Mouse (Mus musculus) neural tube, embryonic 12.5 days (tissue): ENCODE results near the gene Kcnh2. TPM values are rescaled to one million over a fixed set of nuclear protein-coding genes. Genes with fewer than 3 reads are reported as not detected.
"Not testable (repeated sequence)": the region's sequence is repeated elsewhere in the genome, so short reads cannot be mapped to it uniquely, and the experiment has no call there.

Experiments
- ATAC-seq: fragments of 200-750 bp; cut with Nextera tagmentation; 2 replicates; pipeline ENCODE4 v1.8.0; 2017; ENCODE audit warnings: low read depth, mild to moderate bottlenecking, moderate TSS enrichment, moderate library complexity; ENCODE audit not compliant: low FRiP score
- H3K27ac ChIP-seq: fragments of 300-500 bp; sonication (generic); 2 replicates; pipeline ENCODE4 v1.5.1; 2016
- H3K27me3 ChIP-seq: fragments of 300-500 bp; sonication (generic); replicated peaks from 2 replicates; pipeline ENCODE4 v1.6.1; 2016; ENCODE audit warnings: mild to moderate bottlenecking
- H3K36me3 ChIP-seq: fragments of 300-500 bp; sonication (generic); 2 replicates; pipeline ENCODE4 v1.6.1; 2016; ENCODE audit warnings: mild to moderate bottlenecking
- H3K4me1 ChIP-seq: fragments of 300-500 bp; sonication (generic); 2 replicates; pipeline ENCODE4 v1.6.1; 2016
- H3K4me2 ChIP-seq: fragments of 300-500 bp; sonication (generic); replicated peaks from 2 replicates; pipeline ENCODE4 v1.6.1; 2016; ENCODE audit warnings: mild to moderate bottlenecking
- H3K4me3 ChIP-seq: fragments of 300-500 bp; sonication (generic); 2 replicates; pipeline ENCODE4 v1.5.1; 2016
- H3K9ac ChIP-seq: fragments of 300-500 bp; sonication (generic); 2 replicates; pipeline ENCODE4 v1.6.1; 2016; ENCODE audit warnings: mild to moderate bottlenecking
- H3K9me3 ChIP-seq: fragments of 300-500 bp; sonication (generic); 2 replicates; pipeline ENCODE4 v1.6.1; 2016; ENCODE audit warnings: mild to moderate bottlenecking
- WGBS: fragments of 180-500 bp; shearing (Covaris S2); methylation state at CpG from one replicate; pipeline ENCODE4 v1.1.7; 2016; 5-methylcytosine and 5-hydroxymethylcytosine counted together
- polyA plus RNA-seq: library from polyadenylated mRNA; unstranded; fragments of >200 nt; fragmentation: Nextera tagmentation; extraction: Ambion mirVana; gene quantifications from 2 replicates; pipeline ENCODE4 v1.2.1, GENCODE M21; 2016

Gene Kcnh2
- 15.1 and 18.6 TPM in 2 replicates for polyA plus RNA-seq

DNA sequence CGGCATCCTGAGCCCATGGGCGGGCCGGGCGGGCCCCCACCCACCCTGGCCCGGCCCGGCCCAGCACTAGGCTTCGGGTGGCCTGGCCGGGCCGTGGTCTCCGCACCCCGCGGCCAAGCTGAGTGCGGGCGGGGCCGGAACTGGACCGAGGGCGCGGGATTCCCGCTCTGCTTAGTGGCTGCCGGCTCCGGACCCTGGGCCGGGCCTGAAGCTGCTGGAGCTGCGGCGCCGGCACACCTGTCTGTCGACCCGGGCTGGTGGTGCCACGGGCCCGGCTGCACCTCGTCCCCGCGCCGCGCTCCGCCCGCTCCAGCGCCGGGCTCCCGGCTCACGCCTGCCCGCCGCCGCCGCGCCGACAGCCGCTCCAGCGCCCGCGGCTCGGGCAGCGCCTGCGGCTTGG, at the start of gene Kcnh2:
TSS of gene Kcnh2 (minus strand) at position 327 of the 400 bp plus-strand sequence.
- Histone ChIP-seq H3K4me1 (peaks cover 67% of the 10 kb centered on the region), H3K27ac (peak within 1 kb of the TSS; percentile 98)
- WGBS: 0% methylated on average over 38 of the region's 53 CpGs

DNA sequence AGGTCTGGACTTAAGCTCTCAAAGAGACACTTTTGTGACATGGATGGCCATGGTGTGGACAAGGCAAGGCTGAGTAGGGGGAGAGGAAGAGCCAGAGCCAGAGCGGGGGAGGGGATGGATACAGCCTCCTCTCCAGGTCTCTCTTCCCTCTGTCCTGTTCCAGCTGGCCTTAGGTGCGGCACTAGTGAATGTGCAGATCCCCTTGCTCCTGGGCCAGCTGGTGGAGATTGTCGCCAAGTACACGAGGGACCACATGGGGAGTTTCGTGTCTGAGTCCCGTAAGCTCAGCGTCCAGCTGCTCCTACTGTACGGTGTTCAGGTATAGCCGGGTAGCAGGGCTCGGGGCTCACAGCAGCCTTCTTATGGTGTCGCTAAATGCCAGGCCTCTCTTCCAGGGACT, 49.0 kb upstream of the Kcnh2 start:
- H3K4me3 ChIP-seq: no peak overlapping the region

More for the DNA sequence above, at the start of gene Kcnh2:
- Histone ChIP-seq H3K9ac (peak within 1 kb of the TSS; percentile 86), H3K4me2 (peak within 1 kb of the TSS; percentile 98), H3K4me3 (peak within 1 kb of the TSS; percentile 77), H3K9me3 (no peaks in the 10 kb centered on the region), H3K36me3 (no peaks in the 10 kb centered on the region), H3K27me3 (peaks cover 22% of the 10 kb centered on the region)
- peak; percentile 42 for ATAC-seq

DNA sequence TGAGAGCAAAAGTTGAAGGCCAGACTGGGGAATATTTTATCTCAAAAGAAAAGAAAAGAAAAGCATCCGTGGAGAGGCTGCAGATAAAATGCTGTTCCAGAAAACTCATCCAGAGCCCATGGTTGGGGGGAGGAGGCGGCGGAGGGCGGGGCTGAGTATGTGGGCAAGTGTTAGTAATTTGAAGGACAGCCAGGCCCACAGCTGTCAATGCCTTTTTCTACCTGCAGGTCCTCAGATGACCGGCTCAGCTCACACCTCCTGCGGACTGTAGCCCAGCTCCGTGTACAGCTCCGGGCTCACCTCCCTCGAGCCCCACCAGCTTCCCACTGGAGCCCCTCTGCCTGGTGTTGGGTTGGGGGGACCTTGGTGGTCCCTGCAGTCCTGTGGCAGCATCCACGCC, 48.3 kb upstream of the Kcnh2 start:
- peaks cover 26% of the 10 kb centered on the region for H3K36me3 ChIP-seq
- WGBS: 87% methylated on average over 10 of the region's 10 CpGs

More for the DNA sequence above, 49.0 kb upstream of the Kcnh2 start:
- Histone ChIP-seq H3K9ac (no peak overlapping the region), H3K9me3 (no peaks in the 10 kb centered on the region), H3K4me2 (no peak overlapping the region), H3K27ac (no peak overlapping the region), H3K36me3 (peaks cover 31% of the 10 kb centered on the region), H3K27me3 (no peaks in the 10 kb centered on the region), H3K4me1 (no peaks in the 10 kb centered on the region)
- 86% methylated on average over 11 of the region's 11 CpGs for WGBS
- no peak for ATAC-seq

DNA sequence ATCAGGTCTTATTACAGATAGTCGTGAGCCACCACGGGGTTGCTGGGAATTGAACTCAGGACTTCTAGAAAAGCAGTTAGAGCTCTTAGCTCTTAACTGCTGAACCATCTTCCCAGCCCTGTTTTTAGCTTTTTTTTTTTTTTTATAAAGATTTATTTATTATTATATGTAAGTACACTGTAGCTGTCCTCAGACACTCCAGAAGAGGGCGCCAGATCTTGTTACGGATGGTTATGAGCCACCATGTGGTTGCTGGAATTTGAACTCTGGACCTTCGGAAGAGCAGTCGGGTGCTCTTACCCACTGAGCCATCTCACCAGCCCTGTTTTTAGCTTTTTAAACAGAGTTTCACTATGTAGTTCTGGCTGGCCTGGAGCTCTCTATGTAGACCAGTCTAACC, 44.9 kb upstream of the Kcnh2 start:
- not testable (repeated sequence) for H3K9me3 ChIP-seq, H3K27me3 ChIP-seq, ATAC-seq, H3K4me2 ChIP-seq, H3K4me3 ChIP-seq, H3K4me1 ChIP-seq, H3K9ac ChIP-seq, H3K27ac ChIP-seq
- H3K36me3 ChIP-seq: peaks cover 14% of the 10 kb centered on the region
- 89% methylated on average over 6 of the region's 6 CpGs for WGBS

More for the DNA sequence above, 48.3 kb upstream of the Kcnh2 start:
- Histone ChIP-seq H3K27me3 (no peaks in the 10 kb centered on the region), H3K4me2 (no peak overlapping the region), H3K9me3 (no peaks in the 10 kb centered on the region), H3K9ac (no peak overlapping the region), H3K27ac (no peak overlapping the region), H3K4me3 (no peak overlapping the region), H3K4me1 (no peaks in the 10 kb centered on the region)
- no peak for ATAC-seq

DNA sequence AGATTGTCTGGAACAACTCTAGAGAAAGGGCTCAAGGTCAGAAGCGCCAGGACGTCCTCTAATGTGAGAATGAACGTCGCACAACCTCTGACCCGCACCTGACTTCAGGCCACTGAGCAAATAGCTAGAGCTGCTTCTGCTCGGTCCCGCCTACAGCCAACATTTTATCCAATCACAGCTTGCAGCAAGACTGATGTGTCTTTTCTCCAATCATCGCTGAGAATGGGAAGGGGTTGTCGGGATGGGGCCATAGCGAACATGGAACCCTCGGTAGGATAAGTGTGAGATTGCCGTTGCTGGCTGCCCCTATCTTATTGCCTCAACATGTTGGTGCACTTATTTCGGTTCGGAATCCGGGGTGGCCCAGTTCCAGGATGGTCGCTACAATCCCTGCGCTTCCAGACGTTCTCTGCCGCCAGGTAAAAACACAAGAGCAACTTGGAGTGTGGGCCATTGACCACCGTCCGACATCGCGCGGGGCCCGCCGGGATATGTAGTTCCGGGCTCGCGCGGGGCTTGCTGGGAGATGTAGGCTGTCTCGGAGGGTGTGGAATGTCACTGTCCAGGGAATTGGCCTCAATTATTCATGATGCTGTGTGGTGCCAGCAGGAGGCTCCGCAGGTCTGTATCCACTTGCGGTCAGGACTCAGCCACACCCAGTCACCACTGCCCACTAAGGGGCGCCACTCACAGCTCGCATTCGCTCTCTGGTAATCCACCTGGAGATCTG, 42.9 kb upstream of the Kcnh2 start:
- Histone ChIP-seq H3K4me1 (0 out of 2 replicates have a peak, but pooled peaks cover 2% of the 10 kb centered on the region), H3K4me3 (peak overlapping the region; percentile 44), H3K27ac (no peak overlapping the region), H3K9ac (peak overlapping the region; percentile 19; the same call in 1 of the 2 replicates), H3K4me2 (peak overlapping the region; percentile 55), H3K27me3 (no peaks in the 10 kb centered on the region), H3K9me3 (no peaks in the 10 kb centered on the region), H3K36me3 (no peaks in the 10 kb centered on the region)
- WGBS: 1% methylated on average over 36 of the region's 36 CpGs
- peak; percentile 97 for ATAC-seq

DNA sequence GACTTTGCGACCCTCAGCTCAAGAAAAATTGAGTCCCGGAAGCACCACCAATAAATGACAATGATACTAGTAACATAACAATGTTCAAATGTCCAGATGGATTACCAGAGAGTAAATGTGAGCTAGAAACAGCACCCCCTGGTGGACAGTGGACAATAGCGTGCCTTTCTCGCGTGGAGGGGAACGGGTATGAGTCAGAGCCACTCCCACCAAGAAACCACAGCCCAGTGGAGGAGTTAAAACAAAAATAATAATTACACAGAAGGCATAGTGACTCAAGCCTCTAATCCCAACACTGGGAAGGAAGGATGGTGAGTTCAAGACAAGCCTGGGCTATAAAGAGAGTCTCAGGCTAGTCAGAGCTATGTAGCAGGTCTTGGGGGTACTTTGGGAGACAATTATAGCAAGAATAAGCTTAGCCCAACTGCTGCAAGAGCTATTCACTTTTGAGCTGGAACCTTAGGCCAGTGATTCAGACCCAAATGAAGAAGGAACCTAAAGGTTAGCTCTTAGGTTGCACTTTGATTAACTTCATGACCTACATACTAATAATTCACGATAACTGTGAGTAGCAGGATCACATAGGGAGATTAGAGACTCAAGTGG, 42.1 kb upstream of the Kcnh2 start, which contains the start of gene Abcb8:
TSS of gene Abcb8 (plus strand) at position 272 of the 606 bp plus-strand sequence.
- ATAC-seq: no peak
- peaks cover 2% of the 10 kb centered on the region; the same call in 1 of the 2 replicates for H3K4me1 ChIP-seq
- no peaks in the 10 kb centered on the region for H3K36me3 ChIP-seq
- 21% methylated on average over 7 of the region's 7 CpGs for WGBS
- H3K4me3 ChIP-seq: peak within 1 kb of the TSS; percentile 44
- peaks cover 3% of the 10 kb centered on the region for H3K27me3 ChIP-seq
- H3K9ac ChIP-seq: peak within 1 kb of the TSS; percentile 19; the same call in 1 of the 2 replicates
- no peaks in the 10 kb centered on the region for H3K9me3 ChIP-seq
- peak within 1 kb of the TSS; percentile 55 for H3K4me2 ChIP-seq
- H3K27ac ChIP-seq: no peak within 1 kb of the TSS

DNA sequence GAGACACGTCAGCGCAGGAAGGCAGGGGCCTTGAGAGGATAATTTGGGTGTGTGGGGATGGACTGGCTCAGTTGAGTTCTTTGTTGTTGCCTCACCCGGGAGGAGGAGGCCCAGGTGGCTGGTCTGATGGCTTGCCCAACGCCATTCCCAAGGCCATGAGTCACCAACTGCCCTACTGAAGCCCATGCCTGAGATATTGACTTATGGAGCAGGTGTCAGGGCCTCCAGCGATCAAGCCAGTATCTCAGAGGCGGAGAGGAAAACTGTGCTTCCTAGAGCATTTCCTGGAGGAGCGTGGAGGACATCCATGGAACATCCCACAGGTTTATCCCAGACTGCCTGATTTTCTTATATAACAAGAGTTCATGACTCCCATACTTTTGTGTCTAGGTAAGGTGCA, 41.3 kb upstream of the Kcnh2 start:
- H3K4me1 ChIP-seq: peaks cover 10% of the 10 kb centered on the region
- no peaks in the 10 kb centered on the region for H3K36me3 ChIP-seq
- 75% methylated on average over 7 of the region's 7 CpGs for WGBS
- no peak overlapping the region for H3K4me3 ChIP-seq
- no peak overlapping the region for H3K27ac ChIP-seq
- no peak for ATAC-seq
- peaks cover 11% of the 10 kb centered on the region for H3K27me3 ChIP-seq
- H3K4me2 ChIP-seq: no peak overlapping the region
- H3K9ac ChIP-seq: no peak overlapping the region
- no peaks in the 10 kb centered on the region for H3K9me3 ChIP-seq

DNA sequence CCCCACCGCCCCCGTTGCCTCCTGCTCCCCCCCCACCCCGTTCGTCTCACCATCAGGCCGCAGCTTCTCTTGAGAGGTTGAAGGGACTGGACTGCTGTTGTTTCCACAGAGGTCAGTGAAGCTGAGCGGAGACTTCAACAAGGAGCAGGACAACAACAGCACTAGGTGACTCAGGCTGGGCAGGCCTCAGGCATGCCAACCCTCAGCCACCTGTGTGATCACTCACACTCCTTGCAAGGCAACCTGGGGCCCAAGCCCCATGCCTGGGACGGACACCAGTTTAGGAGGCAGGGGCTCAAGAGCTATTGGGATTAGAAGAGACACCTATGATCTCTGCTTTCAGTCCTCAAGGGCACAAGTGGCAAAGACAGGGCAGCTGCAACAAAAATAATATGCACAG, 40.5 kb upstream of the Kcnh2 start, which contains the start of gene Atg9b:
TSS of gene Atg9b (minus strand) at position 280 of the 400 bp plus-strand sequence.
- peaks cover 19% of the 10 kb centered on the region for H3K4me1 ChIP-seq
- ATAC-seq: no peak
- no peak within 1 kb of the TSS for H3K9ac ChIP-seq
- H3K27me3 ChIP-seq: peaks cover 19% of the 10 kb centered on the region
- no peak within 1 kb of the TSS for H3K4me3 ChIP-seq
- no peaks in the 10 kb centered on the region for H3K36me3 ChIP-seq
- H3K4me2 ChIP-seq: no peak within 1 kb of the TSS
- WGBS: 82% methylated on average over 7 of the region's 7 CpGs
- no peak within 1 kb of the TSS for H3K27ac ChIP-seq
- H3K9me3 ChIP-seq: no peaks in the 10 kb centered on the region

DNA sequence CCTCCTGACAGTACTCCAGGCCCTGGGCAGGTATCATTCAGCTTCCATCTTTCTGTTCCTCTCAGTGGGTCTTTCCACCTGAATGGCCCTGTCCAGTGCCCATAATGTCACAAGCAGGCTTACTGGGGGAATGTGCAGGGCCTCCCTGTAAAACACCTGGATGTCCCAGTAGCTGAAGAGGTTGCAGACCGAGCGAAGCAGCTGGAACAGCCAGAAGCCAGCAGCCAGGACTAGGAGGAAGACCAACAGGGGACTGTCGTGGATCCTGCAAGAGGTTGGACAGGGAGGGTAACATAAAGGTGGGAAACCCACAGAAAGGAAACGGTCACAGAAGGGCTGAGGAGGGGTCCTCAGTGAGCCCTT, 38.2 kb upstream of the Kcnh2 start:
- 85% methylated on average over 4 of the region's 4 CpGs for WGBS
- Histone ChIP-seq H3K4me3 (no peak overlapping the region), H3K36me3 (no peaks in the 10 kb centered on the region), H3K27me3 (peaks cover 39% of the 10 kb centered on the region), H3K4me2 (no peak overlapping the region), H3K9ac (no peak overlapping the region), H3K27ac (no peak overlapping the region), H3K9me3 (no peaks in the 10 kb centered on the region), H3K4me1 (peaks cover 20% of the 10 kb centered on the region)
- no peak for ATAC-seq

DNA sequence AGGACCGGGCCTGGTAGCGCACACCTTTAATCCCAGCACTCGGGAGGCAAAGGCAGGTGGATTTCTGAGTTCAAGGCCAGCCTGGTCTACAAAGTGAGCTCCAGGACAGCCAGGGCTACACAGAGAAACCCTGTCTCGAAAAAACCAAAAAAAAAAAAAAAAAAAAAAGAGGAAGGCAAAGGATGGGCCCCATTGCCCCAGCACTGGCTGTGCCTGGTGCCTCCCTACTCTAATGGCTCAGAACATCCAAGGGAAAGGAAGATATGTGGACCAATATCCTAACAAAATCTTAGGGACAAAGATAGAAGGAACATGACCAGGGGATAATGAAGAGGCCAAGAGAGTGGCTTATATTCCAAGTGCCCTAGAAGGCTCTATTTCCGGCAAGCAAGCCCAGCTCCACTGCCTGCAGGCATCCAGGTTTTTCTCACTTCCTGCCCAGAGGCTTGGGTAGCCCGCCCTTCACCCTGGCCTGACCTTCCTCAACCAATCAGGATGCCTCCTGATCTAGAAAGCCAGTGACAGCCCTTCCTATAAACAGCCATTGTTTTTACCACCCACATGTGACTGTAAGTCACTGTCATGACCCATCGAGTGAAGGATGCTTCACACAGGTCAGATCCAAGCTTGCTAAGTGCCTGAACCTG, 37.7 kb upstream of the Kcnh2 start:
- Histone ChIP-seq H3K9ac (no peak overlapping the region), H3K36me3 (no peaks in the 10 kb centered on the region), H3K27ac (no peak overlapping the region), H3K27me3 (peaks cover 39% of the 10 kb centered on the region), H3K4me1 (peaks cover 20% of the 10 kb centered on the region), H3K4me2 (0 out of 2 replicates have a peak overlapping the region, but pooled peaks have one; percentile 95), H3K4me3 (no peak overlapping the region), H3K9me3 (no peaks in the 10 kb centered on the region)
- 52% methylated on average over 7 of the region's 7 CpGs for WGBS
- ATAC-seq: no peak

DNA sequence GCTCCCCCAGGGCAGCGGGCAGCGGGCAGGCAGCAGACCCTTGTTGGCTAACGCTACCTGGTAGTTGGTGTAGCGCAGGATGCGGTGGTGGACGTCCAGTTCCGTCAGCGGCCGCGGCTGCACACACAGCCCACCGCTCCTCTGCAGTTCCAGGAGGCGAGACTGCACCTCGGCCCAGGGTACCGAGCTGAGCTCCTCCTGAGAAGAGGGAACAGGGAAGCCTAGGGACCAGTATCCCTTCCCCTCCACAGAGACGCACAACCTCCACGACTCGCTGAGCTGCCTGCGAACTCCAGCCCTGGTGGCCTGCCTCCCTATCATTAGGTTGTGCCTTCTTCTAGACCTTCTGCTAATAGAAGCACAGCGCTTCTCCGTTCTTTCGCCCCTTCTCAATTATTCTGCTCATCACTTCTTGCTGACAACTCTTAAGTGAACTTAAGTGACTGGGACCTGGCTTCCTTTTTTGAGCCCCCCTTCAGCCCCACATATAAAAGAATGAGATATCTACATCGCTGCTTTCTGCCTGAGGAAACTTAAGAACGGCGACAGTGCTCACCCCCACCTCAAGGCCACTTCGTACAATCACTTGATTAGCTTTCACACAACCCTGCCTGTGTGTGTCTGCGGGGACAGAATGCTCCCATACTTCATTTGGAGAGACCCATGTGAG, 37.0 kb upstream of the Kcnh2 start:
- H3K9me3 ChIP-seq: no peaks in the 10 kb centered on the region
- peaks cover 39% of the 10 kb centered on the region for H3K27me3 ChIP-seq
- peak overlapping the region; percentile 54 for H3K9ac ChIP-seq
- H3K4me1 ChIP-seq: peaks cover 23% of the 10 kb centered on the region
- WGBS: 25% methylated on average over 26 of the region's 26 CpGs
- 0 out of 2 replicates have a peak overlapping the region, but pooled peaks have one; percentile 12 for H3K27ac ChIP-seq
- peak overlapping the region; percentile 40 for H3K4me3 ChIP-seq
- no peaks in the 10 kb centered on the region for H3K36me3 ChIP-seq
- no peak for ATAC-seq
- H3K4me2 ChIP-seq: peak overlapping the region; percentile 95
